Mouse (Mus musculus) kidney, postnatal 4 days (tissue): Measurements from ENCODE around the gene Tha1.
A peak's percentile ranks its signal among the peaks of the same experiment; 100 is the strongest.

Experiments
- DNase-seq, 2 experiments: peaks; one replicate each; pipeline ENCODE4 v3.0.0; 2021; ENCODE audit warnings: mixed read lengths in 2 of 2

Gene Tha1

GRCm38 (mm10) chr11:117872861-117873608 is at the start of gene Tha1:
Tha1 (minus strand) TSS chr11:117873481.
- peak; percentile 84 to 90 for DNase-seq

GRCm38 (mm10) chr11:117919211-117919610 is 45.9 kb upstream of the Tha1 start:
- peak; percentile 33 to 46 for DNase-seq

- no peak for DNase-seq
These were observed 45.3 kb upstream of the Tha1 start for GRCm38 (mm10) chr11:117918541-117918940.

- DNase-seq = no peak
These were observed 42.6 kb upstream of the Tha1 start for GRCm38 (mm10) chr11:117915837-117916236.

- DNase-seq = no peak
These were observed 42.1 kb upstream of the Tha1 start for GRCm38 (mm10) chr11:117915341-117915740.

GRCm38 (mm10) chr11:117914531-117914930 is 41.2 kb upstream of the Tha1 start:
- no peak for DNase-seq

- peak; percentile 90 to 92 for DNase-seq
These were observed 39.5 kb upstream of the Tha1 start for GRCm38 (mm10) chr11:117912684-117913352.

- no peak for DNase-seq
These were observed 36.1 kb upstream of the Tha1 start for GRCm38 (mm10) chr11:117909337-117909736.

GRCm38 (mm10) chr11:117904442-117904841 is 31.2 kb upstream of the Tha1 start:
- DNase-seq = no peak

GRCm38 (mm10) chr11:117902282-117902681 is 29.0 kb upstream of the Tha1 start:
- no peak for DNase-seq

- DNase-seq = no peak
These were observed 23.3 kb upstream of the Tha1 start for GRCm38 (mm10) chr11:117896533-117896932.

- no peak for DNase-seq
These were observed 21.4 kb upstream of the Tha1 start for GRCm38 (mm10) chr11:117894676-117895075.

- DNase-seq = peak; percentile 45 to 48
These were observed 18.9 kb upstream of the Tha1 start for GRCm38 (mm10) chr11:117892199-117892598.

- DNase-seq = no peak
These were observed 18.4 kb upstream of the Tha1 start for GRCm38 (mm10) chr11:117891581-117892175.

- peak; percentile 66 to 78 for DNase-seq
These were observed 17.4 kb upstream of the Tha1 start for GRCm38 (mm10) chr11:117890519-117891282.

GRCm38 (mm10) chr11:117889887-117890340 is 16.6 kb upstream of the Tha1 start:
- peak in 1 of 2 experiments; percentile 19 for DNase-seq

- peak; percentile 71 to 78 for DNase-seq
These were observed 15.9 kb upstream of the Tha1 start for GRCm38 (mm10) chr11:117888853-117889822.

- DNase-seq = no peak
These were observed 15.0 kb upstream of the Tha1 start for GRCm38 (mm10) chr11:117888168-117888852.

GRCm38 (mm10) chr11:117886000-117886399 is 12.7 kb upstream of the Tha1 start:
- DNase-seq = no peak

GRCm38 (mm10) chr11:117882208-117882607 is 8.9 kb upstream of the Tha1 start:
- DNase-seq = peak; percentile 39 to 47

- DNase-seq = peak; percentile 69 to 75
These were observed 8.5 kb upstream of the Tha1 start for GRCm38 (mm10) chr11:117881787-117882186.
